Mouse (Mus musculus): ENCODE measurements around the gene Nr2f2. TPM values are rescaled to one million over a fixed set of nuclear protein-coding genes. Genes with fewer than 3 reads are reported as not detected.
A peak's percentile ranks its signal among the peaks of the same experiment; 100 is the strongest.

The Nr2f2 gene
- polyA plus RNA-seq, 1 experiment from 2014 or later = 165 TPM

- no peak overlapping the region for H3K27ac ChIP-seq (ENCODE audit: low read length)
- 39% methylated on average over 19 of the region's 19 CpGs for WGBS
- no peak for ATAC-seq (ENCODE audit: low FRiP score, low TSS enrichment)
- H3K36me3 ChIP-seq (ENCODE audit: insufficient read depth, low read length) = no peaks in the 10 kb centered on the region
- H3K4me3 ChIP-seq (ENCODE audit: low read length) = no peak overlapping the region
- no peak overlapping the region for H3K9ac ChIP-seq (replicated peaks; ENCODE audit: low read length)
- peaks cover 25% of the 10 kb centered on the region for H3K27me3 ChIP-seq (ENCODE audit: insufficient read depth, low read length)
- H3K4me2 ChIP-seq (replicated peaks; ENCODE audit: low read depth, low read length) = no peak overlapping the region; the same call in 1 of the 2 replicates
- H3K4me1 ChIP-seq (ENCODE audit: insufficient read depth, low read length) = peaks cover 41% of the 10 kb centered on the region
- no peaks in the 10 kb centered on the region for H3K9me3 ChIP-seq (ENCODE audit: low read length)
Observed at GRCm38 (mm10) chr7:70329521-70330206, 36.9 kb downstream of the Nr2f2 start.

- Histone ChIP-seq H3K27ac (ENCODE audit: low read length) (no peak overlapping the region), H3K9me3 (ENCODE audit: low read length) (no peaks in the 10 kb centered on the region), H3K4me2 (replicated peaks; ENCODE audit: low read depth, low read length) (no peak overlapping the region), H3K4me1 (ENCODE audit: insufficient read depth, low read length) (peaks cover 37% of the 10 kb centered on the region), H3K36me3 (ENCODE audit: insufficient read depth, low read length) (no peaks in the 10 kb centered on the region), H3K4me3 (ENCODE audit: low read length) (no peak overlapping the region), H3K27me3 (ENCODE audit: insufficient read depth, low read length) (peaks cover 28% of the 10 kb centered on the region), H3K9ac (replicated peaks; ENCODE audit: low read length) (no peak overlapping the region)
- WGBS = 50% methylated on average over 6 of the region's 6 CpGs
- ATAC-seq (ENCODE audit: low FRiP score, low TSS enrichment) = no peak
Observed at GRCm38 (mm10) chr7:70329037-70329516, 37.5 kb downstream of the Nr2f2 start.

- H3K27ac ChIP-seq (ENCODE audit: low read length) = no peak overlapping the region
- no peak overlapping the region for H3K4me2 ChIP-seq (replicated peaks; ENCODE audit: low read depth, low read length)
- no peak overlapping the region for H3K4me3 ChIP-seq (ENCODE audit: low read length)
- H3K9me3 ChIP-seq (ENCODE audit: low read length) = no peaks in the 10 kb centered on the region
- peaks cover 33% of the 10 kb centered on the region for H3K4me1 ChIP-seq (ENCODE audit: insufficient read depth, low read length)
- 49% methylated on average over 10 of the region's 10 CpGs for WGBS
- H3K36me3 ChIP-seq (ENCODE audit: insufficient read depth, low read length) = no peaks in the 10 kb centered on the region
- H3K9ac ChIP-seq (replicated peaks; ENCODE audit: low read length) = no peak overlapping the region
- no peak for ATAC-seq (ENCODE audit: low FRiP score, low TSS enrichment)
- peaks cover 34% of the 10 kb centered on the region for H3K27me3 ChIP-seq (ENCODE audit: insufficient read depth, low read length)
Observed at GRCm38 (mm10) chr7:70328206-70329036, 38.1 kb downstream of the Nr2f2 start.

- 59% methylated on average over 2 of the region's 2 CpGs for WGBS
- Histone ChIP-seq H3K4me3 (ENCODE audit: low read length) (no peak overlapping the region), H3K9ac (replicated peaks; ENCODE audit: low read length) (no peak overlapping the region), H3K27ac (ENCODE audit: low read length) (no peak overlapping the region), H3K4me2 (replicated peaks; ENCODE audit: low read depth, low read length) (no peak overlapping the region), H3K36me3 (ENCODE audit: insufficient read depth, low read length) (no peaks in the 10 kb centered on the region), H3K9me3 (ENCODE audit: low read length) (no peaks in the 10 kb centered on the region), H3K27me3 (ENCODE audit: insufficient read depth, low read length) (peaks cover 42% of the 10 kb centered on the region), H3K4me1 (ENCODE audit: insufficient read depth, low read length) (peaks cover 23% of the 10 kb centered on the region)
- ATAC-seq (ENCODE audit: low FRiP score, low TSS enrichment) = no peak
Observed at GRCm38 (mm10) chr7:70327191-70327590, 39.3 kb downstream of the Nr2f2 start.

- H3K9ac ChIP-seq (replicated peaks; ENCODE audit: low read length) = peak overlapping the region; percentile 5
- peaks cover 42% of the 10 kb centered on the region for H3K27me3 ChIP-seq (ENCODE audit: insufficient read depth, low read length)
- peaks cover 21% of the 10 kb centered on the region for H3K4me1 ChIP-seq (ENCODE audit: insufficient read depth, low read length)
- H3K4me2 ChIP-seq (replicated peaks; ENCODE audit: low read depth, low read length) = peak overlapping the region; percentile 50
- H3K9me3 ChIP-seq (ENCODE audit: low read length) = no peaks in the 10 kb centered on the region
- H3K27ac ChIP-seq (ENCODE audit: low read length) = no peak overlapping the region
- no peak for ATAC-seq (ENCODE audit: low FRiP score, low TSS enrichment)
- 14% methylated on average over 21 of the region's 21 CpGs for WGBS
- H3K36me3 ChIP-seq (ENCODE audit: insufficient read depth, low read length) = no peaks in the 10 kb centered on the region
- H3K4me3 ChIP-seq (ENCODE audit: low read length) = peak overlapping the region; percentile 35
Observed at GRCm38 (mm10) chr7:70326176-70327035, 40.1 kb downstream of the Nr2f2 start.

GRCm38 (mm10) chr7:70325381-70325780, 41.2 kb downstream of the Nr2f2 start:
- ATAC-seq (ENCODE audit: low FRiP score, low TSS enrichment) = peak; percentile 46; the same call in 1 of the 2 replicates
- peaks cover 15% of the 10 kb centered on the region for H3K4me1 ChIP-seq (ENCODE audit: insufficient read depth, low read length)
- H3K4me3 ChIP-seq (ENCODE audit: low read length) = peak overlapping the region; percentile 35
- WGBS = 8% methylated on average over 18 of the region's 18 CpGs
- no peak overlapping the region for H3K27ac ChIP-seq (ENCODE audit: low read length)
- no peaks in the 10 kb centered on the region for H3K36me3 ChIP-seq (ENCODE audit: insufficient read depth, low read length)
- H3K4me2 ChIP-seq (replicated peaks; ENCODE audit: low read depth, low read length) = peak overlapping the region; percentile 50
- no peaks in the 10 kb centered on the region for H3K9me3 ChIP-seq (ENCODE audit: low read length)
- H3K9ac ChIP-seq (replicated peaks; ENCODE audit: low read length) = 0 out of 2 replicates have a peak overlapping the region, but pooled peaks have one; percentile 31
- H3K27me3 ChIP-seq (ENCODE audit: insufficient read depth, low read length) = peaks cover 42% of the 10 kb centered on the region

- ATAC-seq (ENCODE audit: low FRiP score, low TSS enrichment) = no peak
- no peak overlapping the region for H3K9ac ChIP-seq (replicated peaks; ENCODE audit: low read length)
- peaks cover 42% of the 10 kb centered on the region for H3K27me3 ChIP-seq (ENCODE audit: insufficient read depth, low read length)
- no peak overlapping the region for H3K27ac ChIP-seq (ENCODE audit: low read length)
- no peaks in the 10 kb centered on the region for H3K36me3 ChIP-seq (ENCODE audit: insufficient read depth, low read length)
- WGBS = 51% methylated on average over 5 of the region's 5 CpGs
- no peak overlapping the region for H3K4me2 ChIP-seq (replicated peaks; ENCODE audit: low read depth, low read length)
- H3K4me3 ChIP-seq (ENCODE audit: low read length) = no peak overlapping the region
- no peaks in the 10 kb centered on the region for H3K9me3 ChIP-seq (ENCODE audit: low read length)
- H3K4me1 ChIP-seq (ENCODE audit: insufficient read depth, low read length) = peaks cover 15% of the 10 kb centered on the region
Observed at GRCm38 (mm10) chr7:70324541-70324940, 42.0 kb downstream of the Nr2f2 start.

- 41% methylated on average over 9 of the region's 9 CpGs for WGBS
- peaks cover 39% of the 10 kb centered on the region for H3K27me3 ChIP-seq (ENCODE audit: insufficient read depth, low read length)
- no peak for ATAC-seq (ENCODE audit: low FRiP score, low TSS enrichment)
Observed at GRCm38 (mm10) chr7:70324041-70324440, 42.5 kb downstream of the Nr2f2 start.

GRCm38 (mm10) chr7:70305716-70306115, 60.8 kb downstream of the Nr2f2 start:
- Histone ChIP-seq H3K4me2 (replicated peaks; ENCODE audit: low read depth, low read length) (no peak overlapping the region), H3K27ac (ENCODE audit: low read length) (no peak overlapping the region), H3K36me3 (ENCODE audit: insufficient read depth, low read length) (no peaks in the 10 kb centered on the region), H3K9me3 (ENCODE audit: low read length) (no peaks in the 10 kb centered on the region), H3K4me3 (ENCODE audit: low read length) (no peak overlapping the region), H3K4me1 (ENCODE audit: insufficient read depth, low read length) (no peaks in the 10 kb centered on the region), H3K27me3 (ENCODE audit: insufficient read depth, low read length) (no peaks in the 10 kb centered on the region), H3K9ac (replicated peaks; ENCODE audit: low read length) (no peak overlapping the region)
- WGBS = 47% methylated on average over 7 of the region's 7 CpGs
- ATAC-seq (ENCODE audit: low FRiP score, low TSS enrichment) = no peak

More at GRCm38 (mm10) chr7:70324041-70324440, 42.5 kb downstream of the Nr2f2 start:
- peaks cover 13% of the 10 kb centered on the region for H3K4me1 ChIP-seq (ENCODE audit: insufficient read depth, low read length)
- no peaks in the 10 kb centered on the region for H3K36me3 ChIP-seq (ENCODE audit: insufficient read depth, low read length)
- no peak overlapping the region for H3K27ac ChIP-seq (ENCODE audit: low read length)
- no peak overlapping the region for H3K4me2 ChIP-seq (replicated peaks; ENCODE audit: low read depth, low read length)
- no peak overlapping the region for H3K4me3 ChIP-seq (ENCODE audit: low read length)
- H3K9me3 ChIP-seq (ENCODE audit: low read length) = no peaks in the 10 kb centered on the region
- H3K9ac ChIP-seq (replicated peaks; ENCODE audit: low read length) = no peak overlapping the region
